Mouse (Mus musculus): Measurements from ENCODE around the gene Fam102a.

- no peak for TF ChIP-seq CTCF (conservative IDR thresholded peaks at IDR 0.05; ENCODE audit: insufficient read depth, insufficient read length, low read depth, low read length)
- no peak for TF ChIP-seq POLR2A (IDR thresholded peaks at IDR 0.05; ENCODE audit: low read depth, low read length)
These were observed 62.6 kb downstream of the Fam102a start for GRCm38 (mm10) chr2:32597699-32598098.

Measured in kidney, adult 2 months (tissue).